Mouse (Mus musculus): ENCODE results near the gene Pold3.

Gene Pold3

DNA sequence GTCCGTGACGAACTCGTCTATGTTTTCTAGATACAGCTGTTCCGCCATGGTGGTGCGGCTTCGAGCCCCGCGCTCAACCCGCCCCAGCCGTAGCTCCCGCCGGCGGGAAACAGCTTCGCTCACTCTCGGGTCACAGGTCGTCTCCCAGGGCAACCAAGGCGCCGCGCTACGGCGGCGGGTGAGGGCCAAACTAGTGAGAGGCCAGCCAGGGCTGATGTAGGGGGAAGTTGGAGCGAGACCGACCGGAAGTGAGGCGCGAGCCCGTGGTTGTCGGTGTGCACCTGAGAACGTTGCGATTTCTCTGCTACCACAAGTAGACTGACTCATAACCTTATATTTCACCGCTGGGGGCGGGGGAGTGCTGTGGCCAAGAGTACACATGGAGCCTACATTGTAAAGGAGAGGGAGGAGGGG is at the start of gene Pold3:
Gene Pold3 (minus strand): TSS at position 190 of the 414 bp plus-strand sequence.
- Histone ChIP-seq H3K27me3 (ENCODE audit: control insufficient read depth, insufficient read depth, low read length, poor library complexity, severe bottlenecking) (no peaks in the 10 kb centered on the region), H3K36me3 (ENCODE audit: control insufficient read depth, insufficient read depth, low read length, poor library complexity, severe bottlenecking) (peaks cover 4% of the 10 kb centered on the region; the same call in 1 of the 2 replicates)
- peak; percentile 98 for DNase-seq (ENCODE audit: low read depth, low spot score)

DNA sequence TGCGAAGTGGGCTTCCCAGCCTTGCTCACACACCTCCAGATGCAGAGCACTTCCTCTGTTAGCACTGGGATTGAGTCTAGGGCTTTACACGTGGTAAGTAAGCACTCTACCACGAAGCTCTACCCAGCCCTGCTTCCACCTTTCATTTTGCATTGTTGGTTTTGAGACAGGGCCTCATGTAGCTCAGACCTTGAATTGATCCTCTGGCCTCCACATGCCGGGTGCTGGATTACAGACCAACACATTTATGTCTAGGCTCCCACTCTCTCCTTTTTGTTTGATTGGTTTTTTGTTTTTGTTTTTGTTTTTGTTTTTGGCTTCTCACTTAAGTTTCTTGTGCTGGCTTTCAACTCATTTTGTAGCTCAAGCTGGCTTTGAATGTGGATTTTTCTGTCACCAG is 49.4 kb upstream of the Pold3 start:
- no peaks in the 10 kb centered on the region for H3K27me3 ChIP-seq (ENCODE audit: control insufficient read depth, insufficient read depth, low read length, poor library complexity, severe bottlenecking)
- H3K36me3 ChIP-seq (ENCODE audit: control insufficient read depth, insufficient read depth, low read length, poor library complexity, severe bottlenecking), result no peaks in the 10 kb centered on the region

DNA sequence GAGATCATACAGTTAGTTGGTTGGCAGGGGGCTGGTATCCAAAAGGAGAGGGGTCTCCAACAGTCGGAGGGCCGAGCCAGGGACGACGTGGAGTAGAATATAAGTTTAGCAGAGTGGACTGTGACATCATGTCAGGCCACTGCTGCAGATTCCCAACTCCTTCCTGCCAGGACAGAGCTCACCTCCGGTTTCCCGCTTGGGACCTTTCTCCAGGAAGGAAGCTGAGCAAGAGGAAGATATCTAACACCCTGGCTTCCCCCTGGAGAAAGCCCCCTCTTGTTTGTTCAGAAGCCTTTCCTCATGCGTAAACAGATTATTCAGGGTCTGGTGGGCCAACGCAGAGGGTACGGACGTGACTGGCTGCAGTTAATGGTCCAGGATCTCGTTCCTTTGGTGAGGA is 47.3 kb upstream of the Pold3 start:
- no peaks in the 10 kb centered on the region for H3K27me3 ChIP-seq (ENCODE audit: control insufficient read depth, insufficient read depth, low read length, poor library complexity, severe bottlenecking)
- H3K36me3 ChIP-seq (ENCODE audit: control insufficient read depth, insufficient read depth, low read length, poor library complexity, severe bottlenecking), result no peaks in the 10 kb centered on the region
- no peak for DNase-seq (ENCODE audit: low read depth, low spot score)

More for the DNA sequence above, 49.4 kb upstream of the Pold3 start:
- DNase-seq (ENCODE audit: low read depth, low spot score), result no peak

DNA sequence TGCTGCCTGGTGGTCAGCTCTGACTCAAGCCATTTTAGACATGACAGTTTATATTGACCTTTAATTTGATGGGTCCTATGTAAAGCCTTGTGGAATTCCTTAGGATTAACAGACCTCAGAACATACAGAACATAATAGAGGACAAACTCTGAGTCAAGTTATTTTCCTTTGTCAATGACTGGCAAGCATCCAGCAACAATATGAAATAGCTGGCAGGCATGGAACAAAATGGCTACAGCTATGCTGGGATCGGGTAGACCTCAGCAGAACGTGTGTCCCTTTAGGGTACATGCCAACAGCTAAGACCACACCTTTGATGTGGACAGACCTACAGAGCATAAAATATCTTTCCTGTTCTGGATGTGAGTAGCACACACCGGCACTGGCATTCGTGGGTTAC is 42.1 kb upstream of the Pold3 start:
- H3K27me3 ChIP-seq (ENCODE audit: control insufficient read depth, insufficient read depth, low read length, poor library complexity, severe bottlenecking), result no peaks in the 10 kb centered on the region
- no peak for DNase-seq (ENCODE audit: low read depth, low spot score)
- H3K36me3 ChIP-seq (ENCODE audit: control insufficient read depth, insufficient read depth, low read length, poor library complexity, severe bottlenecking), result no peaks in the 10 kb centered on the region

DNA sequence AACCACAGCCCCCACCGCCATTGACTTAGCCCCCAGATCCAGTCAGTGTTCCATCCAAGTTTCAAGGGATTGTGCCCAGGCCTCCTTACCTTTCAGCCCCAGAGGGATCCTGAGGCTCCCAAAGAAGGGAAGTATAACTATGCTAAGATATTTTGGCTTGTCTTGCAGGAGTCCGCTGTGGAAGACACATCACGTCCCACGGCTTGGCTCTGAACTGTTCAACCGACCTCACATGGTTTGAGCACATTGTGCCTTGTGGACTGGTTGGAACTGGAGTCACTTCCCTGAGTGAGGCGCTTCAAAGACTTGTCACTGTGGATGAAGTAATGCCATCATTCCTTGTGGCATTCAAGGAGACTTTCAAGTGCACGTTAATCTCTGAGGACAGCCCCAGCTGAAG is 38.6 kb upstream of the Pold3 start:
- Histone ChIP-seq H3K36me3 (ENCODE audit: control insufficient read depth, insufficient read depth, low read length, poor library complexity, severe bottlenecking) (no peaks in the 10 kb centered on the region), H3K27me3 (ENCODE audit: control insufficient read depth, insufficient read depth, low read length, poor library complexity, severe bottlenecking) (no peaks in the 10 kb centered on the region)
- peak; percentile 5 for DNase-seq (ENCODE audit: low read depth, low spot score)

DNA sequence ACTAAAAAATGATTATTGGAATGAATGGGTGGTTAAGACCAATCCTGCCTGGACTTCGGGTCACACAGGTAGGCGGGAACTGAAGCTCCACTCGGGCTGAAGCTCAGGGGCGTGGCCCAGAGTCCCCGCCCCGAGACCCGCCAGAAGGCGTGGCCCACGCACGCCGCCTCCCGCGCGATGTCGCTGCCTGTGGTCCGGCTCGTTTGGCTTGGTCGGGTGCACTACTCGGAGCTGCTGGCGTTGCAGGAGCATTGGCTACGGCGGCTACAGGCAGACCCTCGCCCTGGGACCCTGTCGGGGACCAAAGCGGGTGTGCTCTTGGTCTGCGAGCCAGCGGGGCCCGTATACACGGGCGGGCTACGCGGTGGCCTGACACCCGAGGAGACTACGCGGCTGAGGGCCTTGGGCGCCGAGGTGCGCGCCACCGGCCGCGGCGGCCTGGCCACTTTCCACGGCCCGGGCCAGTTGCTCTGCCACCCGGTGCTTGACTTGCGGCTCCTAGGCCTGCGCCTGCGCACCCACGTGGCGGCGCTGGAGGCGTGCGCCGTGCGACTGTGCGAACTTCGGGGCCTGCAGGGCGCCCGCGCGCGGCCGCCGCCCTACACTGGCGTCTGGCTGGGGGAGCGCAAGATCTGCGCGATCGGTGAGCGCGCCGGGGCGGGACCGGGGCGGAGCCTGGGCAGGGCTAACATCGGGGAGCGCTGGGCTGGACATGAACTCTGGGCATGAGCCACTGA is 37.9 kb upstream of the Pold3 start, which contains the start of gene Lipt2:
Gene Lipt2 (plus strand): TSS at position 173 of the 737 bp plus-strand sequence.
- no peaks in the 10 kb centered on the region for H3K36me3 ChIP-seq (ENCODE audit: control insufficient read depth, insufficient read depth, low read length, poor library complexity, severe bottlenecking)
- H3K27me3 ChIP-seq (ENCODE audit: control insufficient read depth, insufficient read depth, low read length, poor library complexity, severe bottlenecking), result no peaks in the 10 kb centered on the region
- peak; percentile 92 for DNase-seq (ENCODE audit: low read depth, low spot score)

DNA sequence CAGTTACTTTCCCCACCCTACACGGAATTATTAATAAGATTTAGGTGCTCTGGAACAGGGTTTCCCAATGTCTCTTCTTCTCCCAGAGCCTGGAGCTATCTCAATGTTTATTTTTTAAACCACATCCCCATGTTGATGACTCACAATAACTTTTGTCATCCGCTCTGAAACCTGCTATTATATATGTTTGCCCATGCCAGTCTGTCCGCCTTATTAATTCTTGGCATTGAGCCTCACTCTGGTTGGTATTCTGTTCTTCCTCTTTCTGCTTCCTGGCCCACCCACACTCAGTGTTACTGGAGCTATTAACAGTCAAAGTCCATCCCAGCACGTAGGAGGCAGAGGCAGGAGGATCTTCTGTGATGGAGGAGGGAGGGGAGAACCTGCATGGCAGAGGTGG is 36.3 kb upstream of the Pold3 start:
- no peaks in the 10 kb centered on the region for H3K36me3 ChIP-seq (ENCODE audit: control insufficient read depth, insufficient read depth, low read length, poor library complexity, severe bottlenecking)
- peak; percentile 20 for DNase-seq (ENCODE audit: low read depth, low spot score)

DNA sequence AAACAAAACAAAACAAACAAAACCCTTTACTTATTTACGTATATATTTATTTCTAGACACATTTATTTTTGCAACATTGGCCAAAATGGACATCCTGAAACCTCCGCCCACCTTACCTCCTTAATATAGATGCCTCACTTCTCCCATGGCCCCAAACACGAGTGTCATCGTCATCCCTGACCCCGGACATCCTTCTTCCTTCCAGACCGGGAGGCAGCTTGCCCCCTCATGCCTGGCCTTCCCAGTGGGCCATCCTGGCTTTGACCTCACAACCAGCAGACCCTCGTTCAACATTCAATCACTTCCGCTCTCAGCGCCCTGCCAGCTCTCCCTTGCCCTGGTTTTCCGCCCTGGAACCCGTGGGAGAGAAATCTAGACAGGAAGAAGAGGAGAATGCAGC is 29.3 kb upstream of the Pold3 start:
- Histone ChIP-seq H3K27me3 (ENCODE audit: control insufficient read depth, insufficient read depth, low read length, poor library complexity, severe bottlenecking) (no peaks in the 10 kb centered on the region), H3K36me3 (ENCODE audit: control insufficient read depth, insufficient read depth, low read length, poor library complexity, severe bottlenecking) (no peaks in the 10 kb centered on the region)
- DNase-seq (ENCODE audit: low read depth, low spot score), result no peak

More for the DNA sequence above, 36.3 kb upstream of the Pold3 start:
- H3K27me3 ChIP-seq (ENCODE audit: control insufficient read depth, insufficient read depth, low read length, poor library complexity, severe bottlenecking), result no peaks in the 10 kb centered on the region

DNA sequence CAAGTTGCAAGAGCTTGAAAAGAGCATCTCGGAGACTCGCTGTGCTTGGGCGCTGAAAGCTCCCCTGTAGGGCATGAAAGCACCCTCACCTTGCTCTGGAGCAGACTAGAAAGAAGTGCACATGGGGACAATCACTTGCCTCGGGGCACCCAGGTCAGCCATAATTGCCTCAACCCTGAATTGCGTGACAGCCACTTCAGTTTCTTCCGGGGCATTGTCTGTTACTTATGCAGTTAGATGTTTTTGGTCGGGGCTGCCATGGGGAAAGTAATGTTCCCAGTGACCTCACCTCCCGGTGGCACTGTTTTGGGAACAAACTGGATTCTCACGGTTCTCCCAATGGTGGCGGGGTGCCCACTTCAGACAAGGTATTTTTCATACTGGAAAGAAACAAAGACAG is 28.7 kb upstream of the Pold3 start:
- no peaks in the 10 kb centered on the region for H3K27me3 ChIP-seq (ENCODE audit: control insufficient read depth, insufficient read depth, low read length, poor library complexity, severe bottlenecking)
- no peaks in the 10 kb centered on the region for H3K36me3 ChIP-seq (ENCODE audit: control insufficient read depth, insufficient read depth, low read length, poor library complexity, severe bottlenecking)
- no peak for DNase-seq (ENCODE audit: low read depth, low spot score)

DNA sequence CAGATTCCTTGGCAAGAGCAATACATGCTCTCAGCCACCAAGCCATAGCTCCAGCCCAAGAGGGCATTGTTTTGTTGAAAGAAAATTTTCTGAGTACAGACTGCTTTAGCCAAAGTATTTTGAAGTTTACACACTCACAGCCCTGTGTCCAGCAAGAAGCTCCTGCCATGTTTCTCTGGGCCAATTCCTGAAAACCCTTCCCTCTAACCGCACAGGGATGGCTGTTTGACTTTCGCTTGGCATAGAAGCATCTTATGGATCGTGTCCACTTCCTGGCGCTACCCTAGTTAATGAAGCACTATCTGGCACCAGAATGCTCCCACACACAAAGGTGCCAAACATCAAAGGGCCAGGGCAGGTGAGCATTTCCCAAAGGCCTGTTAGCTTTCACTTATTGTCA is 27.2 kb upstream of the Pold3 start:
- Histone ChIP-seq H3K36me3 (ENCODE audit: control insufficient read depth, insufficient read depth, low read length, poor library complexity, severe bottlenecking) (no peaks in the 10 kb centered on the region), H3K27me3 (ENCODE audit: control insufficient read depth, insufficient read depth, low read length, poor library complexity, severe bottlenecking) (no peaks in the 10 kb centered on the region)
- DNase-seq (ENCODE audit: low read depth, low spot score), result no peak

DNA sequence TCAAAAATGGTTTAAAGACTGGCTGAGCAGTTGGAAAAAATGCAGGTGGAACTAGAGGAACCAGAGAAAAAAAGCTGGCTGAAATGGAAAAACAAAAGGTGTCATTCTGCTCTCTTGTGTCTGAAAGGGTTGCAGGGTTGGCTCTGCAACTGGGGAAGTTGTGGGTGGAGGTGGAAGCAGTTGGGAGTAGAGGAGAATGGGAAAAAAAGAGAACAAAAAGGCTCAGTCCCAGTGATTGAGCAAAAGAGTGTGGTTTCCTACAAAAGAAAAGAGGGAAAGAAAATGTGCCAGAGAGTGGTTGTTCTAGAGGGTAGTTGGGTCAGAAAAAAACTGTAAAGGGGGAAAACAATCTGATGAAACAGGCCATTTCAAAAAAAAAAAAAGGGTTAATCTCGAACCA is 19.2 kb upstream of the Pold3 start:
- DNase-seq (ENCODE audit: low read depth, low spot score), result no peak
- no peaks in the 10 kb centered on the region for H3K36me3 ChIP-seq (ENCODE audit: control insufficient read depth, insufficient read depth, low read length, poor library complexity, severe bottlenecking)
- no peaks in the 10 kb centered on the region for H3K27me3 ChIP-seq (ENCODE audit: control insufficient read depth, insufficient read depth, low read length, poor library complexity, severe bottlenecking)

DNA sequence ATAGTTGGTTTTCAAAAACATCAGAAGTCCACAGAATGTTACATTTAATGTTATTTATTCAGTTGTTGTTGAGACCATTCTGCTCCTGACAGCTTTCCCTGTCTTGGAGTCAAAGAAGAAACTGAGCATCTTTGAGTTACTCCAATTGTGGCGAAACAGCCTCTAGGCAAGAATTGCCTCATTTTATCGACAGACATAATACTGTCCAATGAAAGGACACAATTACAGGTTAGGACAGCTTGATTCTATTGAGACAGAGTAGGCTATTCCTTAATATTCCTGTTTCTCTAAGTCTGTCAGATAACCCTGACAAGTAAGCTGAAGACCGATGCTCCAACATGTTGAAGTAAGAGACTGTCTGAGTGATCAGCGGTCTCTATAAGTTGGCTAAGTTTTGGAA is 16.7 kb upstream of the Pold3 start:
- no peaks in the 10 kb centered on the region for H3K36me3 ChIP-seq (ENCODE audit: control insufficient read depth, insufficient read depth, low read length, poor library complexity, severe bottlenecking)
- no peak for DNase-seq (ENCODE audit: low read depth, low spot score)
- H3K27me3 ChIP-seq (ENCODE audit: control insufficient read depth, insufficient read depth, low read length, poor library complexity, severe bottlenecking), result no peaks in the 10 kb centered on the region

DNA sequence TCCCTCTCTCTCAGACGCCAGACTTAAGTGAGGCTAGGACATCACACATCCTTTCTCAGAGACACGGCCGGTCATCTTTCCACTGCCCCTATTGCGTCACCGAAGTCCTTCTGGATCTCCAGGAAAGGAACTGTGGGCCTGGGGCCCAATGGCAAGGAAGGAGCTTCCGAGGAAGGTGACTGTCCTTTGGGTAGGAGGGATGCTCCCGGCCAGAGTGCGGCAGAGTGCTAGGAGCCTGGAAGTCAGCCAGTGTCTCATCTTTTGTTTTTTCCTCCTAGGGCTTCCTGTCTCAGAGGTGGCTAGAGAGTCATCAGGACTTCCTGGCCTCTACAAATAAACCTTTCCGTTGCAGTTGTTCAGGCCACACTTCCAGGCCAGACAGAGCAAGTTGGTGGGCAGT is 15.7 kb upstream of the Pold3 start:
- Histone ChIP-seq H3K27me3 (ENCODE audit: control insufficient read depth, insufficient read depth, low read length, poor library complexity, severe bottlenecking) (no peaks in the 10 kb centered on the region), H3K36me3 (ENCODE audit: control insufficient read depth, insufficient read depth, low read length, poor library complexity, severe bottlenecking) (no peaks in the 10 kb centered on the region)
- no peak for DNase-seq (ENCODE audit: low read depth, low spot score)

DNA sequence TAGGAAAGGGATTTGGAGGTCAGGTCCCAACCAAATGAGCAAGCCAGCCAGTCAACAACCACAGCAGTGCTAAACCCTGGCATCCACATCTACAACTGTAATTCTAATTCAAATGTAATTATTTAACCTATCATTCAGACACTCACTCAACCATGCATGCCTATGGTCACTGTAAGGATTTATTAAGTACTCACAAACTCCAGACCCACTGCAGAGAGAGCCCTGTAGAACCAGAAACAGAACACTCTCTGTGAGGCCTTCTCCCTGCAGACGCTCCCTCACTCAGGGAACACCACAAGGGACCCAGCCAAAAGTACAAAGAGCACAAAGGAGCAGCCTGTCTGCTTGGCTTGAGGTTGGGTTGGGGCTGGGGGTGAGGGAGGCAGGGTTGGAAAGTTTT is 11.0 kb upstream of the Pold3 start:
- DNase-seq (ENCODE audit: low read depth, low spot score), result no peak
- Histone ChIP-seq H3K36me3 (ENCODE audit: control insufficient read depth, insufficient read depth, low read length, poor library complexity, severe bottlenecking) (no peaks in the 10 kb centered on the region), H3K27me3 (ENCODE audit: control insufficient read depth, insufficient read depth, low read length, poor library complexity, severe bottlenecking) (no peaks in the 10 kb centered on the region)

DNA sequence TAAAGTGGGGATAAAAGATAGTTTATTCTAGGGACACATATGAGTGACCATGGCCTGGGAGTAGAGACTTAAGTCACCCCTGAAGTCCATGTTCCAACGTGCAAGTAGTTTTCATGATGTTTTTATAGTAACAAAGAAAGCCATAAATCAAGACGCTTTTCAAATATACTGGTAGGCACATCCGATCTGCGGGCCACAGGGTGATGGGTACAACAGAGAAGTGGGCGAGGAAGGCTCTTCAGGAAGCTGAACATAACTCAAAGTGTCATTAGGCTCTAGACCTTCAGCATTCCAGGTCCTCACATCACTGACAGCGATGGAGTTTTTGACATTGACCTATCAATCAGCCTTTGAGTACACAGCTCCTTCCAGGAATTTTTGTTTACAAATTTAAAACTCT is 9.2 kb upstream of the Pold3 start:
- Histone ChIP-seq H3K36me3 (ENCODE audit: control insufficient read depth, insufficient read depth, low read length, poor library complexity, severe bottlenecking) (no peaks in the 10 kb centered on the region), H3K27me3 (ENCODE audit: control insufficient read depth, insufficient read depth, low read length, poor library complexity, severe bottlenecking) (no peaks in the 10 kb centered on the region)
- no peak for DNase-seq (ENCODE audit: low read depth, low spot score)
